Mouse (Mus musculus) erythroblast, embryonic 14.5 days (primary cell): ENCODE data around the gene Kpna1.

Experiments used
- GATA1 ChIP-seq: IDR thresholded peaks from 2 replicates; pipeline ENCODE4 v1.6.1; 2012; ENCODE audit warnings: low read length, inconsistent platforms, mixed read lengths
- TAL1 ChIP-seq: IDR thresholded peaks from 3 replicates; pipeline ENCODE4 v1.6.1; 2012; ENCODE audit warnings: low read length, inconsistent platforms, mixed read lengths

GRCm38 (mm10) chr16:35966411-35967115 is 12.0 kb upstream of the Kpna1 start:
- TF ChIP-seq GATA1 (no peak), TAL1 (no peak)
